ENCODE assay signal across 12 mouse cellular contexts in the genomic region with DNA sequence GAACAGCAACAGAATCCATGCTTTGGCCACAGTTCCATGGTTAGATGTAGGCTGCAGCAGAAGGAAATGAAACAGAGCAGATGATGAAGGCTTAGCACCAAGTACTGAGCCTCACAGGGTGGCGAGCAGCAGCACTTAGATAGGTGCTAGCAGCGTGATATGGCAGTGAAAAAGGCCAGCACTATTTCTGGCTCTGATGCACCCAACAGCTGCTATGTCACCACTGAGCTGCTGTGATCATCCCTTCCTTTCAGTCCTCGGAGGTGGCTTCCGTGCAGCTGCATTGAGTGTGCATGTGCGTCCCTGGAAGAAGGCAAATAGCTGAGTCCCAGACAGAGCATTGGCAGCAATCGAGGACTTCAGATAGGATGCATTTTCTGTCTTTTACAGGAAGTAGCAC.
A peak's percentile ranks its signal among the peaks of the same experiment; 100 is the strongest.
DNase-seq lines count a peak whose midpoint lies in the region; ATAC-seq and TF ChIP-seq lines count a peak whose summit lies in the region.
"Had no signal": no experiment of that assay in that cellular context is flagged by ENCODE, and none has a peak within 500 bp of the region (broad histone marks: within the 10 kb centered on the region; RNA-seq: fewer than 3 reads in every experiment).

No protein-coding gene starts in this region.

- no peaks in the 10 kb centered on the region for H3K36me3 ChIP-seq in lung, embryonic 14.5 days (ENCODE audit: insufficient read depth)
- H3K36me3 ChIP-seq in heart, embryonic 11.5 days (ENCODE audit: control insufficient read depth, insufficient read depth, low read length) = no peaks in the 10 kb centered on the region
- H3K36me3 ChIP-seq in midbrain, embryonic 16.5 days (ENCODE audit: control insufficient read depth, insufficient read depth, low read length) = no peaks in the 10 kb centered on the region
- H3K36me3 ChIP-seq: embryonic facial prominence, embryonic 13.5 days; liver, embryonic 13.5 days had no signal

- TF ChIP-seq CTCF in lung, embryonic 14.5 days (IDR thresholded peaks at IDR 0.05; ENCODE audit: low read depth) = no peak

- H3K4me3 ChIP-seq in lung, embryonic 14.5 days (ENCODE audit: low read depth, low read length) = no peak overlapping the region
- H3K4me3 ChIP-seq in heart, embryonic 11.5 days (ENCODE audit: low read depth, low read length) = no peak overlapping the region
- no peak overlapping the region for H3K4me3 ChIP-seq in midbrain, embryonic 16.5 days (ENCODE audit: low read depth, low read length)
- H3K4me3 ChIP-seq: embryonic facial prominence, embryonic 13.5 days; liver, embryonic 13.5 days; midbrain, embryonic 10.5 days had no signal

- no peaks in the 10 kb centered on the region for H3K27me3 ChIP-seq in lung, embryonic 14.5 days (ENCODE audit: insufficient read depth, low read length)
- H3K27me3 ChIP-seq in heart, embryonic 11.5 days (ENCODE audit: control insufficient read depth, insufficient read depth, low read length) = no peaks in the 10 kb centered on the region
- H3K27me3 ChIP-seq in midbrain, embryonic 16.5 days (ENCODE audit: control insufficient read depth, insufficient read depth, low read depth, low read length) = no peaks in the 10 kb centered on the region
- H3K27me3 ChIP-seq: CH12.LX; embryonic facial prominence, embryonic 13.5 days; liver, embryonic 13.5 days had no signal

- no peaks in the 10 kb centered on the region for H3K9me3 ChIP-seq in lung, embryonic 14.5 days (ENCODE audit: low read depth, low read length)
- H3K9me3 ChIP-seq in heart, embryonic 11.5 days (replicated peaks; ENCODE audit: control insufficient read depth, low read length) = no peaks in the 10 kb centered on the region
- no peaks in the 10 kb centered on the region for H3K9me3 ChIP-seq in midbrain, embryonic 16.5 days (replicated peaks; ENCODE audit: control insufficient read depth, low read length, poor library complexity, severe bottlenecking)
- H3K9me3 ChIP-seq: embryonic facial prominence, embryonic 13.5 days; liver, embryonic 13.5 days had no signal

- no peak overlapping the region for H3K4me2 ChIP-seq in lung, embryonic 14.5 days
- H3K4me2 ChIP-seq in heart, embryonic 11.5 days = peak overlapping the region; percentile 27; the same call in 1 of the 2 replicates
- no peak overlapping the region for H3K4me2 ChIP-seq in midbrain, embryonic 16.5 days (ENCODE audit: low read length)
- H3K4me2 ChIP-seq: embryonic facial prominence, embryonic 13.5 days; liver, embryonic 13.5 days had no signal

- peak; percentile 17 for DNase-seq in lung, embryonic 14.5 days
- no peak for DNase-seq in lung, adult 18-20 months
- DNase-seq in layer of hippocampus, postnatal 36 days = peak; percentile 20 to 25
- DNase-seq in telencephalon, adult 2 months (ENCODE audit: low read depth, low spot score) = peak; percentile 65
- DNase-seq: liver, embryonic 13.5 days had no signal

- 57% methylated on average over 6 of the region's 6 CpGs for WGBS in lung, embryonic 14.5 days
- 37% methylated on average over 6 of the region's 6 CpGs for WGBS in heart, embryonic 11.5 days (ENCODE audit: insufficient replicate concordance)
- WGBS in midbrain, embryonic 16.5 days = 79% methylated on average over 6 of the region's 6 CpGs

- no peaks in the 10 kb centered on the region for H3K4me1 ChIP-seq in lung, embryonic 14.5 days (ENCODE audit: insufficient read depth)
- peaks cover 5% of the 10 kb centered on the region; the same call in 1 of the 2 replicates for H3K4me1 ChIP-seq in heart, embryonic 11.5 days (ENCODE audit: control insufficient read depth, insufficient read depth, low read length)
- no peaks in the 10 kb centered on the region for H3K4me1 ChIP-seq in midbrain, embryonic 16.5 days (ENCODE audit: control insufficient read depth, insufficient read depth, low read length)
- H3K4me1 ChIP-seq: embryonic facial prominence, embryonic 13.5 days; liver, embryonic 13.5 days; midbrain, embryonic 10.5 days had no signal

- H3K27ac ChIP-seq in lung, embryonic 14.5 days (ENCODE audit: low read depth) = no peak overlapping the region
- no peak overlapping the region for H3K27ac ChIP-seq in heart, embryonic 11.5 days (ENCODE audit: low read depth, low read length)
- H3K27ac ChIP-seq in midbrain, embryonic 16.5 days (ENCODE audit: low read length) = no peak overlapping the region
- H3K27ac ChIP-seq: embryonic facial prominence, embryonic 13.5 days; liver, embryonic 13.5 days; midbrain, embryonic 10.5 days had no signal

- no peak overlapping the region for H3K9ac ChIP-seq in lung, embryonic 14.5 days
- H3K9ac ChIP-seq in heart, embryonic 11.5 days (ENCODE audit: low read depth, low read length) = no peak overlapping the region
- no peak overlapping the region for H3K9ac ChIP-seq in midbrain, embryonic 16.5 days (ENCODE audit: low read depth, low read length)
- H3K9ac ChIP-seq: embryonic facial prominence, embryonic 13.5 days; liver, embryonic 13.5 days had no signal

- ATAC-seq in lung, embryonic 14.5 days (ENCODE audit: insufficient read depth) = no peak
- ATAC-seq in heart, embryonic 11.5 days (replicated peaks; ENCODE audit: insufficient number of reproducible peaks, low FRiP score, low TSS enrichment) = no peak
- ATAC-seq in CD4-positive, CD25-positive, alpha-beta regulatory T cell, adult 4 months = no peak
- no peak for ATAC-seq in activated CD4-positive, CD25-positive, alpha-beta regulatory T cell, adult 4 months
- no peak for ATAC-seq in midbrain, embryonic 16.5 days

Comparison
In these comparisons a context has a peak if more than half of its experiments do, and no peak if none do; other contexts are left out.
1. DNase-seq: peak in lung, embryonic 14.5 days (single experiment), layer of hippocampus, postnatal 36 days (2 of 2) and telencephalon, adult 2 months (single experiment); none in lung, adult 18-20 months (0 of 2).